Mouse (Mus musculus): ENCODE data around the gene Arl9. TPM values are rescaled to one million over a fixed set of nuclear protein-coding genes. Genes with fewer than 3 reads are reported as not detected.
"Not testable (repeated sequence)": the region's sequence is repeated elsewhere in the genome, so short reads cannot be mapped to it uniquely, and the experiment has no call there.

The Arl9 gene
- polyA plus RNA-seq (2015; fragmentation: Nextera tagmentation; extraction: Ambion mirVana) = not detected in 2 replicates

DNA sequence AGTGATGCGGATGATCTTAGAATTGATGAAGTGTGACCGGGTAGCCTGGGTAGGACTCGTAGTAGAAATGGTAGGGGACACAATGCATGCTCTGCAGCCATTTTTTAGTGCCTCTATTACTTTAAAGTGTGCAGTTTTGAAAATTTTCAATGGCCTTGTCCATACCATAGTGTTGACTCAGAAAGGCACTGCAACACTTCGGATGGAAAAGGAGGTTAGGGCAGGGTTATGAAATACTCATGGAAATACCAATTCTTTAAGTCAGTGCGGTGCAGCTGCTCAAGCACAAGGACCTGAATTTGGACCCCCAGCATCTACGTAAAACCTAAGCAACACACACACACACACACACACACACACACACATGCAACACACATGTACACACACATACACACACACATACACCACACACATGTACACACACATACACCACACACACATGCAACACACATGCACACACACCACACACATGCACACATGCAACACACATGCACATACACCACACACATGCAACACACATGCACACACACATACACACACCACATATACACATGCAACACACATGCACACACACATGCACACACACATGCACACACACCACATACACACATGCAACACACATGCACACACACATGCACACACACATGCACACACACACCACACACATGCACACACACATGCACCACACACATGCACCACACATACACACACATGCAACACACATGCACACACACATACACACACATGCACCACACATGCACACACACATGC, at the start of gene Arl9:
Gene Arl9 (plus strand): TSS at position 5 of the 771 bp plus-strand sequence.
- H3K4me2 ChIP-seq (ENCODE audit: low read length) = no peak within 1 kb of the TSS
- H3K9me3 ChIP-seq (ENCODE audit: control insufficient read depth, low read length) = no peaks in the 10 kb centered on the region
- peaks cover 12% of the 10 kb centered on the region; the same call in 1 of the 2 replicates for H3K36me3 ChIP-seq (ENCODE audit: control insufficient read depth, insufficient read depth)
- H3K4me1 ChIP-seq (replicated peaks; ENCODE audit: control insufficient read depth, insufficient read depth, low read length) = no peaks in the 10 kb centered on the region
- no peak within 1 kb of the TSS for H3K9ac ChIP-seq (replicated peaks; ENCODE audit: low read depth, low read length)
- no peak within 1 kb of the TSS for H3K4me3 ChIP-seq (replicated peaks; ENCODE audit: low read length)
- WGBS = 94% methylated on average over 6 of the region's 6 CpGs
- no peak for ATAC-seq
- no peak within 1 kb of the TSS for H3K27ac ChIP-seq (ENCODE audit: low read length)
- H3K27me3 ChIP-seq (replicated peaks; ENCODE audit: control insufficient read depth, insufficient read depth, low read length) = no peaks in the 10 kb centered on the region

DNA sequence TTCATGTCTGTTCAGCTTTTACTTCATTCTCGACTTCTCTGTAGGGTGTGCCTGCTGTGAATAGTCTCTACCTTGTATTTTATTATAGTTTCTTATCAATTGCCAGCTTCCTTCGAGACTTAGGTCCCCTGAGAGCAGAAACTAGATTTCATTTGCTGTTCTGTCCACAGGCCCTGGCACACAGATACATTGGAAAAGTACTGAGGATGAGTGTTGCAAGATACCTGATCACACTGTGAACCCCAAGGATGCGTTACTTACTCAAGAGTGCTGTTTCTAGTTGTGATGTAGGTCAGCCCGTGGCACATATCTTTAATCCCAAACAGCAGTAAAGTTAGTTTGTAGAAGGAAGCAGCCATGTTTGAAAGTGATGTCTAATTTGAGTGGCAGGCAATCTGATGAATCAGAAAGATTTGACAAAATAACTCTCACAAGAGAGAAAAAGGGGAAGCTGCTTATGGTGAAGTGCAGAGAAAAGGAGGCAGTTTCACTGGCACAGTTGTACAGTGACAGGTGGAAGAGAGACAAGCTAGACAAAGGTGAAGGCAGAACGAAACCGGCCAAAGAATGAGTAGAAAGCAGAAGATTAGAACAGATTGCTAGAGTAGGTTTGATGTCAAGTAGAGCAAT, 49.5 kb upstream of the Arl9 start:
- no peak overlapping the region for H3K27ac ChIP-seq (ENCODE audit: low read length)
- peaks cover 19% of the 10 kb centered on the region for H3K4me1 ChIP-seq (replicated peaks; ENCODE audit: control insufficient read depth, insufficient read depth, low read length)
- H3K9ac ChIP-seq (replicated peaks; ENCODE audit: low read depth, low read length) = no peak overlapping the region
- no peaks in the 10 kb centered on the region for H3K27me3 ChIP-seq (replicated peaks; ENCODE audit: control insufficient read depth, insufficient read depth, low read length)
- H3K4me2 ChIP-seq (ENCODE audit: low read length) = no peak overlapping the region
- 79% methylated on average over 6 of the region's 6 CpGs for WGBS
- peaks cover 12% of the 10 kb centered on the region for H3K36me3 ChIP-seq (ENCODE audit: control insufficient read depth, insufficient read depth)
- H3K4me3 ChIP-seq (replicated peaks; ENCODE audit: low read length) = no peak overlapping the region
- H3K9me3 ChIP-seq (ENCODE audit: control insufficient read depth, low read length) = no peaks in the 10 kb centered on the region
- no peak for ATAC-seq

- Histone ChIP-seq H3K36me3 (ENCODE audit: control insufficient read depth, insufficient read depth) (peaks cover 16% of the 10 kb centered on the region), H3K4me1 (replicated peaks; ENCODE audit: control insufficient read depth, insufficient read depth, low read length) (peaks cover 12% of the 10 kb centered on the region), H3K27ac (ENCODE audit: low read length) (no peak overlapping the region), H3K4me3 (replicated peaks; ENCODE audit: low read length) (no peak overlapping the region), H3K9ac (replicated peaks; ENCODE audit: low read depth, low read length) (no peak overlapping the region), H3K4me2 (ENCODE audit: low read length) (no peak overlapping the region), H3K9me3 (ENCODE audit: control insufficient read depth, low read length) (no peaks in the 10 kb centered on the region), H3K27me3 (replicated peaks; ENCODE audit: control insufficient read depth, insufficient read depth, low read length) (no peaks in the 10 kb centered on the region)
- 84% methylated on average over 4 of the region's 4 CpGs for WGBS
- no peak for ATAC-seq
Observed at GRCm38 (mm10) chr5:76955474-76955873, 48.4 kb upstream of the Arl9 start.

GRCm38 (mm10) chr5:76957954-76958353, 45.9 kb upstream of the Arl9 start:
- Histone ChIP-seq H3K4me3 (replicated peaks; ENCODE audit: low read length) (no peak overlapping the region), H3K27ac (ENCODE audit: low read length) (no peak overlapping the region), H3K27me3 (replicated peaks; ENCODE audit: control insufficient read depth, insufficient read depth, low read length) (no peaks in the 10 kb centered on the region), H3K9ac (replicated peaks; ENCODE audit: low read depth, low read length) (no peak overlapping the region), H3K4me2 (ENCODE audit: low read length) (no peak overlapping the region), H3K9me3 (ENCODE audit: control insufficient read depth, low read length) (no peaks in the 10 kb centered on the region), H3K36me3 (ENCODE audit: control insufficient read depth, insufficient read depth) (peaks cover 26% of the 10 kb centered on the region), H3K4me1 (replicated peaks; ENCODE audit: control insufficient read depth, insufficient read depth, low read length) (no peaks in the 10 kb centered on the region; the same call in none of the 2 replicates)
- 100% methylated on average over 1 of the region's 1 CpGs for WGBS
- ATAC-seq = no peak

DNA sequence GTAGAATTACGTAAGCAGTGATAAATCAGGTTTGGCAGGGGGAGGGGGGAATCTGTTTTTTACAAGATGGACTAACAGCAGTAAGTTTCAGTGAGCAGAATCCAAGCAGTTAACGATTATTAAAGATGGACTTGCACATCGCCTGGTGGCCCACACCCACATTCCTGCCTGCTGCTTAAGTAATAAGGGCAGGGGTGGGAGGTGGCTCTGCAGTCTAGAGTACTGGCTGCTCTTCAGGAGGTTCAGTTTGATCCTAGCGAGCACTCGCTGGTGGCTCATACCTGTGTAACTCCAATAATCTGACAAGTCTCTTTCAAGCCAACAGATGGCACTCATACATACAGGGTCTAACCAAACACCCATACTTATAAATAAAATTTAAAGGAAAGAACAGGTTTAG, 44.3 kb upstream of the Arl9 start:
- Histone ChIP-seq H3K9me3 (ENCODE audit: control insufficient read depth, low read length) (no peaks in the 10 kb centered on the region), H3K4me3 (replicated peaks; ENCODE audit: low read length) (no peak overlapping the region), H3K27ac (ENCODE audit: low read length) (no peak overlapping the region), H3K27me3 (replicated peaks; ENCODE audit: control insufficient read depth, insufficient read depth, low read length) (no peaks in the 10 kb centered on the region), H3K4me1 (replicated peaks; ENCODE audit: control insufficient read depth, insufficient read depth, low read length) (no peaks in the 10 kb centered on the region; the same call in 1 of the 2 replicates), H3K4me2 (ENCODE audit: low read length) (no peak overlapping the region), H3K9ac (replicated peaks; ENCODE audit: low read depth, low read length) (no peak overlapping the region), H3K36me3 (ENCODE audit: control insufficient read depth, insufficient read depth) (peaks cover 26% of the 10 kb centered on the region)
- no peak for ATAC-seq
- 81% methylated on average over 5 of the region's 5 CpGs for WGBS

DNA sequence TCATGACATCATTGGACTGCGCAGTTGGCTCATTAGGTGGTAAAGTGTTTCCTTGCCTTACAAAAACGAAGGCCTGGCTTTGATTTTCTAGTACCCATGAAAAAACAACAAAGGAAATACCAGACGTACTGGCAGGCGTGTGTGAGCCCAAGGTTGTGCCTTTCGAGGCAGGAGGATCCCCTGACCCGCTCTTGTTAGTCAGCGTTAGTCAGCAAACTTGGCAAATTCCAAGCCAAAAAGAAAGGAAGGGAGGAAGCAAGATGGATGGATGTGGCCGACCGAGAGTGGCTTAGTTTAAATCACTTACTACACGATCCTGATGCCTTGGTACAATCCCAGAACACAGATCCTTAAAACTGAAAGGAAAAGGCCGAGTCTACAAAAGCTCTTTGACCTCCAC, 41.3 kb upstream of the Arl9 start:
- H3K36me3 ChIP-seq (ENCODE audit: control insufficient read depth, insufficient read depth) = peaks cover 23% of the 10 kb centered on the region
- 78% methylated on average over 11 of the region's 11 CpGs for WGBS
- H3K9ac ChIP-seq (replicated peaks; ENCODE audit: low read depth, low read length) = no peak overlapping the region
- no peaks in the 10 kb centered on the region for H3K9me3 ChIP-seq (ENCODE audit: control insufficient read depth, low read length)
- no peak overlapping the region for H3K27ac ChIP-seq (ENCODE audit: low read length)
- no peak for ATAC-seq
- H3K4me2 ChIP-seq (ENCODE audit: low read length) = no peak overlapping the region
- no peak overlapping the region for H3K4me3 ChIP-seq (replicated peaks; ENCODE audit: low read length)
- H3K4me1 ChIP-seq (replicated peaks; ENCODE audit: control insufficient read depth, insufficient read depth, low read length) = no peaks in the 10 kb centered on the region
- H3K27me3 ChIP-seq (replicated peaks; ENCODE audit: control insufficient read depth, insufficient read depth, low read length) = no peaks in the 10 kb centered on the region

DNA sequence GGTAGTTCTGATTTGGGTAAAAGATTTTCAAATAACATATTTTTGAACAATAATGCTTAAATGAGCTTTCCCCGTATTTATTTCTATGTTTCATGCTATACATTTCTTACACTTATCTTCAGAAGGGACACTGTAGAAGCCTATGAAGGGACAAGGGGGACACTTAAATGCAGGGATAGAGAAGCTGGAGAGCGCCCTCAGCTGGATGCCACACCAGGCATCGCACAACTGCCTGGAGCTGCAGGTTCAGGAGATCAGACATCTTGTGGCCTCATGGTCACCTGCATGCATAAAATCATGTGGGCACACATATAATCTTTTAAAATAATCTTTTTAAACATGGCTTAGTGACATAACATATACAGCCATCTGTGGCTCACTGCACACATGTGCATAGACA, 39.2 kb upstream of the Arl9 start:
- Histone ChIP-seq H3K9ac (replicated peaks; ENCODE audit: low read depth, low read length) (no peak overlapping the region), H3K27me3 (replicated peaks; ENCODE audit: control insufficient read depth, insufficient read depth, low read length) (no peaks in the 10 kb centered on the region), H3K27ac (ENCODE audit: low read length) (no peak overlapping the region), H3K36me3 (ENCODE audit: control insufficient read depth, insufficient read depth) (peaks cover 18% of the 10 kb centered on the region), H3K9me3 (ENCODE audit: control insufficient read depth, low read length) (no peaks in the 10 kb centered on the region), H3K4me3 (replicated peaks; ENCODE audit: low read length) (no peak overlapping the region), H3K4me2 (ENCODE audit: low read length) (no peak overlapping the region), H3K4me1 (replicated peaks; ENCODE audit: control insufficient read depth, insufficient read depth, low read length) (no peaks in the 10 kb centered on the region)
- no peak for ATAC-seq
- WGBS = 88% methylated on average over 3 of the region's 3 CpGs

- Histone ChIP-seq H3K27me3 (replicated peaks; ENCODE audit: control insufficient read depth, insufficient read depth, low read length) (no peaks in the 10 kb centered on the region), H3K27ac (ENCODE audit: low read length) (no peak overlapping the region), H3K9me3 (ENCODE audit: control insufficient read depth, low read length) (no peaks in the 10 kb centered on the region), H3K4me3 (replicated peaks; ENCODE audit: low read length) (no peak overlapping the region), H3K4me1 (replicated peaks; ENCODE audit: control insufficient read depth, insufficient read depth, low read length) (peaks cover 9% of the 10 kb centered on the region), H3K36me3 (ENCODE audit: control insufficient read depth, insufficient read depth) (peaks cover 6% of the 10 kb centered on the region), H3K4me2 (ENCODE audit: low read length) (no peak overlapping the region), H3K9ac (replicated peaks; ENCODE audit: low read depth, low read length) (no peak overlapping the region)
- WGBS = 63% methylated on average over 5 of the region's 5 CpGs
- ATAC-seq = no peak
Observed at GRCm38 (mm10) chr5:76969250-76969649, 34.6 kb upstream of the Arl9 start.

GRCm38 (mm10) chr5:76971115-76971514, 32.7 kb upstream of the Arl9 start:
- H3K9ac ChIP-seq (replicated peaks; ENCODE audit: low read depth, low read length); H3K9me3 ChIP-seq (ENCODE audit: control insufficient read depth, low read length); H3K4me3 ChIP-seq (replicated peaks; ENCODE audit: low read length); H3K36me3 ChIP-seq (ENCODE audit: control insufficient read depth, insufficient read depth); H3K27me3 ChIP-seq (replicated peaks; ENCODE audit: control insufficient read depth, insufficient read depth, low read length); H3K4me2 ChIP-seq (ENCODE audit: low read length); H3K27ac ChIP-seq (ENCODE audit: low read length); ATAC-seq: not testable (repeated sequence)
- peaks cover 18% of the 10 kb centered on the region for H3K4me1 ChIP-seq (replicated peaks; ENCODE audit: control insufficient read depth, insufficient read depth, low read length)
- WGBS = 92% methylated on average over 1 of the region's 1 CpGs
